Mouse (Mus musculus) heart, postnatal 0 days (tissue): ENCODE measurements around the gene Scfd2.

Experiments
- CTCF ChIP-seq: IDR thresholded peaks from 2 replicates; pipeline ENCODE4 v1.5.1; 2016; ENCODE audit warnings: antibody characterized with exemption, control low read depth, low read depth
- EP300 ChIP-seq: IDR thresholded peaks from 2 replicates; pipeline ENCODE4 v1.6.1; 2016; ENCODE audit warnings: antibody characterized with exemption, low read depth

DNA sequence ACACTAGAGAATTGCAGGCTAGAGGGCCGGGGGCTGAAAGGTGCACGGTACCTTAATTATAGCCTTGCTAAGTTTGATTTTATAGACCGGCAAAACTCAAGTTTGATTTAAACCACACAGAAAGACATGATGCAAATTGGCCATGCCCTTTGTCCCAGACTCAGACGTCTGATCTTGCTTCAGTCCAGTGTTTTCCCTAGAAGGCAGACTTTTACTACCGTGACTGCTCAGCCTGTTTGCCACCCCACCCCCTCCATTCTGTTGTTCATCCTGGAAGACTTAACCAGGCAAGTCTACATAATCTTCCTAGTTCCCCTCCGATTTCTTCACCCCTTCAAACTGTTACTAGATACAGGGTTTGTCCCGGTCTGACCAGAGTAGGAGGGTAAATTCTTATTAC is 337.9 kb downstream of the Scfd2 start:
- no peak for TF ChIP-seq CTCF
- TF ChIP-seq EP300, result no peak
